Mouse (Mus musculus) B cell, adult (primary cell): Measurements from ENCODE around the gene D830030K20Rik. TPM values are rescaled to one million over a fixed set of nuclear protein-coding genes. Genes with fewer than 3 reads are reported as not detected.

ENCODE experiments used
- total RNA-seq: library from RNA; stranded (reverse); gene quantifications from 4 replicates; pipeline ENCODE4 v1.2.4, GENCODE M21; 2023; ENCODE audit not compliant: inconsistent age

The D830030K20Rik gene
- not detected in 4 replicates for total RNA-seq

GRCm38 (mm10) chr14:3208272-3209152, at the start of gene D830030K20Rik:
Gene D830030K20Rik, plus strand, starts transcription at chr14:3208488.

GRCm38 (mm10) chr14:3187955-3188354, 20.3 kb upstream of the D830030K20Rik start, which contains the start of gene Gm5795:
Gene Gm5795, plus strand, starts transcription at chr14:3188255.

Other genes starting within 250 kb of the D830030K20Rik start
- not detected in 4 replicates for gene Gm2888, start 178.5 kb upstream of the D830030K20Rik start, total RNA-seq
- not detected in 4 replicates for gene Gm2897, start 159.2 kb upstream of the D830030K20Rik start, total RNA-seq
- gene Gm10340, start 74.5 kb upstream of the D830030K20Rik start, total RNA-seq = not detected in 4 replicates
- gene Gm5795, start 20.2 kb upstream of the D830030K20Rik start, total RNA-seq = not detected in 4 replicates
- gene Gm2956, start 124.1 kb downstream of the D830030K20Rik start, total RNA-seq = not detected in 4 replicates
- gene Gm10413, start 186.6 kb downstream of the D830030K20Rik start, total RNA-seq = not detected in 4 replicates
- not detected in 4 replicates for gene Gm10409, start 204.1 kb downstream of the D830030K20Rik start, total RNA-seq
- gene Gm3005, start 219.6 kb downstream of the D830030K20Rik start, total RNA-seq = not detected in 4 replicates
- not detected in 4 replicates for gene Gm10408, start 240.9 kb downstream of the D830030K20Rik start, total RNA-seq